23 mouse cellular contexts compared by ENCODE assay signal in genomic region chr2:178563287-178563686, GRCm38 (mm10).
"Had no signal": no experiment of that assay in that cellular context is flagged by ENCODE, and none has a peak within 500 bp of the region (broad histone marks: within the 10 kb centered on the region; RNA-seq: fewer than 3 reads in every experiment).

No protein-coding gene starts in this region.

- H3K4me1 ChIP-seq: limb, embryonic 12.5 days; limb, embryonic 15.5 days; midbrain, embryonic 12.5 days; neural tube, embryonic 13.5 days; stomach, embryonic 15.5 days had no signal

- H3K36me3 ChIP-seq: kidney, embryonic 15.5 days; limb, embryonic 12.5 days; limb, embryonic 15.5 days; midbrain, embryonic 12.5 days; neural tube, embryonic 13.5 days; stomach, embryonic 15.5 days had no signal

- H3K4me3 ChIP-seq: kidney, embryonic 15.5 days; limb, embryonic 12.5 days; limb, embryonic 15.5 days; midbrain, embryonic 12.5 days; myocyte; neural tube, embryonic 13.5 days; stomach, embryonic 15.5 days had no signal

- DNase-seq: kidney, adult 11 months; kidney, adult 8-10 months; kidney, postnatal 10 days; kidney, postnatal 36 days; layer of hippocampus, postnatal 36 days; left cerebral cortex, postnatal 4 days; liver, postnatal 0 days; lung, embryonic 14.5 days; retina, postnatal 1 day; right cerebral cortex, postnatal 25 days; thymus, postnatal 14 days; thymus, postnatal 4 days had no signal

- H3K27me3 ChIP-seq: kidney, embryonic 15.5 days; limb, embryonic 12.5 days; limb, embryonic 15.5 days; midbrain, embryonic 12.5 days; neural tube, embryonic 13.5 days; stomach, embryonic 15.5 days had no signal

- H3K27ac ChIP-seq: kidney, embryonic 15.5 days; limb, embryonic 12.5 days; limb, embryonic 15.5 days; liver, embryonic 14.5 days; macrophage; midbrain, embryonic 12.5 days; neural tube, embryonic 13.5 days; stomach, embryonic 15.5 days had no signal

- ATAC-seq: liver, postnatal 0 days; lung, postnatal 0 days; midbrain, embryonic 16.5 days had no signal
